Mouse (Mus musculus) heart, embryonic 13.5 days (tissue): ENCODE measurements at regions not wholly inside any gene's neighbourhood (a gene's known extent, or its start where the extent isn't known, plus 50 kb on each side); places are given as distances from the start of the nearest gene placed in this dataset.

Experiments used
- ATAC-seq: fragments of 200-750 bp; cut with Nextera tagmentation; 2 replicates; pipeline ENCODE4 v1.8.0; 2017; ENCODE audit warnings: moderate TSS enrichment; ENCODE audit not compliant: insufficient number of reproducible peaks, low FRiP score, low TSS enrichment; ENCODE audit errors: extremely low read depth
- H3K27ac ChIP-seq: fragments of 300-500 bp; sonication (generic); replicated peaks from 2 replicates; pipeline ENCODE4 v1.5.1; 2015; ENCODE audit warnings: moderate library complexity, mild to moderate bottlenecking, inconsistent platforms
- H3K27me3 ChIP-seq: fragments of 300-500 bp; sonication (generic); replicated peaks from 2 replicates; pipeline ENCODE4 v1.6.1; 2015; ENCODE audit warnings: mild to moderate bottlenecking, inconsistent platforms
- H3K36me3 ChIP-seq: fragments of 300-500 bp; sonication (generic); 2 replicates; pipeline ENCODE4 v1.6.1; 2015; ENCODE audit warnings: mild to moderate bottlenecking, inconsistent platforms
- H3K4me1 ChIP-seq: fragments of 300-500 bp; sonication (generic); 2 replicates; pipeline ENCODE4 v1.6.1; 2015; ENCODE audit warnings: inconsistent platforms
- H3K4me2 ChIP-seq: fragments of 300-500 bp; sonication (generic); 2 replicates; pipeline ENCODE4 v1.6.1; 2015; ENCODE audit warnings: inconsistent platforms, mild to moderate bottlenecking, moderate library complexity
- H3K4me3 ChIP-seq: fragments of 300-500 bp; sonication (generic); 2 replicates; pipeline ENCODE4 v1.5.1; 2015; ENCODE audit warnings: moderate library complexity, mild to moderate bottlenecking, inconsistent platforms
- H3K9ac ChIP-seq: fragments of 300-500 bp; sonication (generic); 2 replicates; pipeline ENCODE4 v1.6.1; 2015; ENCODE audit warnings: inconsistent platforms, mild to moderate bottlenecking, moderate library complexity
- H3K9me3 ChIP-seq: fragments of 300-500 bp; sonication (generic); 2 replicates; pipeline ENCODE4 v1.6.1; 2016; ENCODE audit warnings: inconsistent platforms
- WGBS: fragments of 180-500 bp; shearing (Covaris S2); methylation state at CpG from one replicate; pipeline ENCODE4 v1.1.7; 2015; ENCODE audit warnings: mixed read lengths; 5-methylcytosine and 5-hydroxymethylcytosine counted together

GRCm38 (mm10) chr6:82860485-82860884 lies 79.1 kb downstream of the Sema4f start:
- H3K4me3 ChIP-seq: no peak overlapping the region
- ATAC-seq: no peak
- no peaks in the 10 kb centered on the region for H3K36me3 ChIP-seq
- H3K27me3 ChIP-seq: no peaks in the 10 kb centered on the region
- no peak overlapping the region for H3K9ac ChIP-seq
- no peak overlapping the region for H3K27ac ChIP-seq
- no peak overlapping the region for H3K4me2 ChIP-seq
- H3K4me1 ChIP-seq: peaks cover 41% of the 10 kb centered on the region
- no peaks in the 10 kb centered on the region for H3K9me3 ChIP-seq
- WGBS: 80% methylated on average over 6 of the region's 6 CpGs

GRCm38 (mm10) chr6:82856218-82856617 lies 82.0 kb upstream of the Hk2 start:
- Histone ChIP-seq H3K9me3 (no peaks in the 10 kb centered on the region), H3K9ac (no peak overlapping the region), H3K27ac (peak overlapping the region; percentile 30), H3K4me3 (no peak overlapping the region), H3K4me2 (no peak overlapping the region), H3K27me3 (no peaks in the 10 kb centered on the region), H3K4me1 (peaks cover 21% of the 10 kb centered on the region), H3K36me3 (no peaks in the 10 kb centered on the region)
- 23% methylated on average over 9 of the region's 9 CpGs for WGBS
- ATAC-seq: peak; percentile 55

- H3K36me3 ChIP-seq: no peaks in the 10 kb centered on the region
- H3K4me2 ChIP-seq: no peak overlapping the region
- H3K9ac ChIP-seq: no peak overlapping the region
- WGBS: 64% methylated on average over 7 of the region's 7 CpGs
- H3K4me3 ChIP-seq: no peak overlapping the region
- H3K9me3 ChIP-seq: no peaks in the 10 kb centered on the region
- no peaks in the 10 kb centered on the region for H3K27me3 ChIP-seq
- peaks cover 21% of the 10 kb centered on the region for H3K4me1 ChIP-seq
- no peak overlapping the region for H3K27ac ChIP-seq
- 0 out of 2 replicates have a peak, but pooled peaks have one; percentile 23 for ATAC-seq
Measured at GRCm38 (mm10) chr6:82855401-82855800, 81.1 kb upstream of the Hk2 start.

GRCm38 (mm10) chr6:82854780-82855179 lies 80.5 kb upstream of the Hk2 start:
- H3K4me2 ChIP-seq: no peak overlapping the region
- H3K9me3 ChIP-seq: no peaks in the 10 kb centered on the region
- ATAC-seq: no peak

GRCm38 (mm10) chr6:82854338-82854737 lies 80.1 kb upstream of the Hk2 start:
- no peaks in the 10 kb centered on the region for H3K36me3 ChIP-seq
- no peaks in the 10 kb centered on the region for H3K9me3 ChIP-seq
- no peak overlapping the region for H3K27ac ChIP-seq
- WGBS: 46% methylated on average over 6 of the region's 6 CpGs
- H3K4me1 ChIP-seq: peaks cover 21% of the 10 kb centered on the region
- ATAC-seq: no peak
- no peaks in the 10 kb centered on the region for H3K27me3 ChIP-seq
- H3K4me2 ChIP-seq: no peak overlapping the region
- H3K9ac ChIP-seq: no peak overlapping the region
- no peak overlapping the region for H3K4me3 ChIP-seq

More at GRCm38 (mm10) chr6:82854780-82855179, 80.5 kb upstream of the Hk2 start:
- Histone ChIP-seq H3K4me3 (no peak overlapping the region), H3K9ac (no peak overlapping the region), H3K27me3 (no peaks in the 10 kb centered on the region), H3K4me1 (peaks cover 21% of the 10 kb centered on the region), H3K36me3 (no peaks in the 10 kb centered on the region), H3K27ac (no peak overlapping the region)

- Histone ChIP-seq H3K27ac (no peak overlapping the region), H3K9ac (no peak overlapping the region), H3K4me2 (no peak overlapping the region), H3K4me1 (peaks cover 21% of the 10 kb centered on the region), H3K27me3 (no peaks in the 10 kb centered on the region), H3K9me3 (no peaks in the 10 kb centered on the region), H3K36me3 (no peaks in the 10 kb centered on the region), H3K4me3 (no peak overlapping the region)
- no peak for ATAC-seq
- WGBS: 67% methylated on average over 5 of the region's 5 CpGs
Measured at GRCm38 (mm10) chr6:82853076-82853475, 78.8 kb upstream of the Hk2 start.

GRCm38 (mm10) chr6:82850556-82850955 lies 76.3 kb upstream of the Hk2 start:
- Histone ChIP-seq H3K27ac (no peak overlapping the region), H3K4me2 (no peak overlapping the region)
- WGBS: 90% methylated on average over 9 of the region's 9 CpGs

GRCm38 (mm10) chr6:82847598-82847997 lies 73.3 kb upstream of the Hk2 start:
- Histone ChIP-seq H3K4me3 (no peak overlapping the region), H3K9me3 (no peaks in the 10 kb centered on the region), H3K4me2 (no peak overlapping the region), H3K9ac (no peak overlapping the region), H3K4me1 (no peaks in the 10 kb centered on the region), H3K27me3 (no peaks in the 10 kb centered on the region), H3K27ac (no peak overlapping the region), H3K36me3 (no peaks in the 10 kb centered on the region)
- WGBS: 60% methylated on average over 2 of the region's 2 CpGs
- no peak for ATAC-seq

More at GRCm38 (mm10) chr6:82850556-82850955, 76.3 kb upstream of the Hk2 start:
- Histone ChIP-seq H3K36me3 (no peaks in the 10 kb centered on the region), H3K9me3 (no peaks in the 10 kb centered on the region), H3K27me3 (no peaks in the 10 kb centered on the region), H3K4me3 (no peak overlapping the region), H3K4me1 (peaks cover 8% of the 10 kb centered on the region), H3K9ac (no peak overlapping the region)
- ATAC-seq: no peak

GRCm38 (mm10) chr6:82846587-82847150 lies 72.4 kb upstream of the Hk2 start:
- Histone ChIP-seq H3K4me1 (no peaks in the 10 kb centered on the region), H3K9ac (no peak overlapping the region), H3K27me3 (no peaks in the 10 kb centered on the region), H3K36me3 (no peaks in the 10 kb centered on the region), H3K4me3 (no peak overlapping the region), H3K27ac (no peak overlapping the region), H3K4me2 (no peak overlapping the region), H3K9me3 (no peaks in the 10 kb centered on the region)
- ATAC-seq: no peak
- WGBS: 75% methylated on average over 8 of the region's 8 CpGs

GRCm38 (mm10) chr6:82844432-82844831 lies 70.2 kb upstream of the Hk2 start:
- H3K9me3 ChIP-seq: no peaks in the 10 kb centered on the region
- H3K36me3 ChIP-seq: no peaks in the 10 kb centered on the region
- 43% methylated on average over 3 of the region's 3 CpGs for WGBS
- H3K4me1 ChIP-seq: no peaks in the 10 kb centered on the region
- no peak for ATAC-seq
- H3K27ac ChIP-seq: no peak overlapping the region
- H3K4me2 ChIP-seq: no peak overlapping the region
- H3K9ac ChIP-seq: no peak overlapping the region
- no peaks in the 10 kb centered on the region for H3K27me3 ChIP-seq
- H3K4me3 ChIP-seq: no peak overlapping the region

- ATAC-seq: no peak
- Histone ChIP-seq H3K4me2 (no peak overlapping the region), H3K9ac (no peak overlapping the region), H3K4me1 (no peaks in the 10 kb centered on the region), H3K27me3 (no peaks in the 10 kb centered on the region), H3K27ac (no peak overlapping the region), H3K9me3 (no peaks in the 10 kb centered on the region), H3K4me3 (no peak overlapping the region), H3K36me3 (no peaks in the 10 kb centered on the region)
- 69% methylated on average over 4 of the region's 4 CpGs for WGBS
Measured at GRCm38 (mm10) chr6:82843881-82844280, 69.6 kb upstream of the Hk2 start.

- no peaks in the 10 kb centered on the region for H3K27me3 ChIP-seq
- no peak overlapping the region for H3K4me3 ChIP-seq
- H3K4me1 ChIP-seq: no peaks in the 10 kb centered on the region
- H3K9ac ChIP-seq: no peak overlapping the region
- no peaks in the 10 kb centered on the region for H3K9me3 ChIP-seq
- 60% methylated on average over 9 of the region's 9 CpGs for WGBS
- H3K4me2 ChIP-seq: no peak overlapping the region
- no peak for ATAC-seq
- H3K27ac ChIP-seq: no peak overlapping the region
- H3K36me3 ChIP-seq: no peaks in the 10 kb centered on the region
Measured at GRCm38 (mm10) chr6:82837246-82837645, 63.0 kb upstream of the Hk2 start.
